Mouse (Mus musculus): ENCODE results near the gene Crhr1.
A peak's percentile ranks its signal among the peaks of the same experiment; 100 is the strongest.

Gene Crhr1

DNA sequence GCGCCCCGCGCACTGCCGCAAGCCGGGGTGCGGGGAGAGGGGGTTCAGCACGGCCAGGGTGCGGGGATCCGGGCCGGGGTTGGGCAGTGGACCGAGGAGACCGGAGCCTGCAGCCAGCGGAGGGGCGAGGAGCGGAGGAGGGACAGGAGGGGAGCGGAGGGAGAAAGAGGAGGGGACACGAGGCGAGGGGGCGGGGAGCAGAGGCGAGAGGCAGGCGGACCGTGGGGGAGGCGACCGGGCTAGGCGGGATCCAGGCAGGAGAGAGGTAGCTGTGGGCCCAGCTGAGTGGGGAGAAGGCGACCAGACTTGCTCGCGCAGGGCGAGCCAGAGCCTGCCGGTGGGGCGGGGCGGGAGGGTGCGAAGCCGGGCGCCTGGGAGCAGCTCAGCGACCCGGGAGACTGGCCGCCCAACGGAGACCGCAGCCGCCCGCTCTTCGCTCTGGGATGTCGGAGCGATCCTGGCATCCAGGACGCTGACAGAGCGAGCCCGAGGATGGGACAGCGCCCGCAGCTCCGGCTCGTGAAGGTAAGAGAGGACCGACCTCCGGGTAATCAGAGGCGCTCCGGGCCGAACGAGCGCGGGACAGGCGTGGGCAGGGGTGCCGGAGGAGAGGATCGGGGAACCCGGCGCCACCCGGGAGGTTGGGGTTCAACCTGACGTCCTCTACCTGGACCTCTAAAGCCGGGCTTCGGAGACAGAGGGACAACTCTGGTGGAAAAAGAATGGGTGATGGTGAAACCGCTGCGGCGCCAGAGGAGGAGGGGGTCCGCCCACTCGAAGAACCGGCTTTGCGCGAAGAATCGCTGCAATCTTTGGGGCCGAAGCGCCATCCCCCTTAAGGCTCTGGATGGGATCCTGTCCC lies at the start of gene Crhr1:
Gene Crhr1, plus strand, starts transcription at position 276 of the 862 bp plus-strand sequence.
- peak; percentile 70 for DNase-seq (ENCODE audit: low spot score)

DNA sequence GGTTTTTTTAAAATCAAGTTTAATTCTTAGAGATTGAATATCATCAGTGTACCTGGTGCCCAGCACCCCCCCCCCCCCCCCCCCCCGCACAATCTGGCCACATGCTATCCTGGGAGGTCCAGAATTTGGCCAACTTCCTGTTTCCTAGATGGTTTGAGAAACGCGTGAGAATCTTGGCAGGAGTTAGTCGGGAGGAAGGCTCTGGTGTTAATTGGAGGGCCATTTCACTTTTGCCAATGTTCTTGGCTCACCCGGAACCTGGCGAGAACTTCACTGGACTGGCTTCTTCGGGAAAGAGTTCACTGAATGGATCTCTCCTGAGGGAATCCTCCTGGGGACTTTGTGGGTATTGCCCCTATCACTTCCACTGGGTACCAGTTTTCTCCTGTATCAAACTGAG lies 49.4 kb upstream of the Crhr1 start:
- no peak for DNase-seq (ENCODE audit: low spot score)

- DNase-seq (ENCODE audit: low spot score), result no peak
Measured at GRCm38 (mm10) chr11:104083716-104084115, 48.9 kb upstream of the Crhr1 start.

DNA sequence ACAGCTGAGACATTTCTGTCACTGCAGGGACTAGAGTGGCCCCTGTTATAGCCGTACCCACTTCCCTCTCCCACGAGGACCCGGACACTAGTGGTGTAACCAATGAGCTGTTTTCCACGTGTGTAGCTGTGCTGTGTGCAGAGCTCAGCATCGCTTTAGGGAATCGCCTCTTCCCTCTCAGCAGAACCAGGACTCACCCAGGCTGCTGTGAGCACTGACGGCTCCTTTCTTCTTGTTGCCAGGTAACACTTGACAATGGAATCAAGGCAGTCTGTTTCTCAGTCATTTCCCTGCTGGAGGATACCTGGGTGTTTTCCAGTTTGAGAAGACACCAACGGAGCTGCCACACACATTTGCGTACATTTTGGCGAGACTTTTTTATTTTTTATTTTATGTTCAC lies 44.1 kb upstream of the Crhr1 start:
- DNase-seq (ENCODE audit: low spot score), result no peak

DNA sequence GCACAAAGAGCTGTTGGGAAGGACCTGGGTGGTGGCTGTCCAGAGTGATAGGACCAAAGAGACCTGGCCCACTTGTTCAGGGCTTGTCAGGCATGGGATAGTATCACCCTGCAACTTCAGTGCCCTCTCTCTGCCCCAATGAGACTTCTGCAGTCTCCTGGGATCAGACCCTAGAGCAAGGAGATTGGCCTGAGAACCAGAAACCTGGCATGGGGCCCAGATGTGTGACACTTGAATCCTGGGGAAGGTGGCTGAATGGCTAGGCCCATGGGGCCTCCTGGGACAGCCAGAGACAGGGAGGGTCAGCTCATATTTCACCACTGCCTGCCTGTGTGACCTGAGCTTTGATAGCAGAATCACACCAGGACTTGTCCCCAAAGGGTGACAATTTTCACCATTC lies 41.9 kb upstream of the Crhr1 start:
- no peak for DNase-seq (ENCODE audit: low spot score)

DNA sequence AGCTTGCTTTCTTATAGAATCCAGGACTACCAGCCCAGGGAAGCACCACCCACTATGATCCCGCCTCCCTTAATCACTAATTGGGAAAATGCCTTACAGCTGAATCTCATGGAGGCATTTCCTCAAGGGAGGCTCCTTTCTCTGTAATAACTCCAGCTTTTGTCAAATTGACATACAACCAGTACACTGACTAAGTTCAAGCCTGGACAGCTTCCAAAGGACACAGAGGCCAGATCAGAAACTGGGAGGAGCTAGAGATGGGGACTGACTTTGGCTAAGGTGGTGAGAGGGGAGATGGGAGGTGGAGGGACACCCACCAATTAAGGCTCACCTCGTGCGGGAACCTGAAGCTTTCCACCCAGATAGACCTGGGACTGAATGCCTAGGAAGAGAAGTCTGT lies 37.5 kb upstream of the Crhr1 start:
- no peak for DNase-seq (ENCODE audit: low spot score)

DNA sequence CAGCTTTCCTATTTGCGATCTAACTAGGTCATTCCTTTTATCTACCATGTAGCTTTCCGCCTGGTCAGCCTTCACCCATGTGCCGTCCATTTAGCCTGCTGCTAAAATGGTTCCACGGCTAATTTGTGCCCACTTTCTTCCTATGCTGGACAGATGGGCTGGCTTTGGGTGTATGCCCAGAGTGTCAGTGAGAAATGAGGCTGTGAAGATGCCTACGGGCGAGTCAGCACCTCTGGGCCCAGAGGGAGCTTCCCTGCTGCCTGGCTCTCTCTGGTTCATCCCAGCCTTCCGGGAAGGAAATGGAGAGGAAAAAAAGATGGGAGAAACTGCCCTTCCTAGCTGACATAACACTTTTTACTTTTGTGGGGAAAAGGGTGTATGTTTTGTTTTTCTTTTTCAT lies 36.1 kb upstream of the Crhr1 start:
- DNase-seq (ENCODE audit: low spot score), result no peak

DNA sequence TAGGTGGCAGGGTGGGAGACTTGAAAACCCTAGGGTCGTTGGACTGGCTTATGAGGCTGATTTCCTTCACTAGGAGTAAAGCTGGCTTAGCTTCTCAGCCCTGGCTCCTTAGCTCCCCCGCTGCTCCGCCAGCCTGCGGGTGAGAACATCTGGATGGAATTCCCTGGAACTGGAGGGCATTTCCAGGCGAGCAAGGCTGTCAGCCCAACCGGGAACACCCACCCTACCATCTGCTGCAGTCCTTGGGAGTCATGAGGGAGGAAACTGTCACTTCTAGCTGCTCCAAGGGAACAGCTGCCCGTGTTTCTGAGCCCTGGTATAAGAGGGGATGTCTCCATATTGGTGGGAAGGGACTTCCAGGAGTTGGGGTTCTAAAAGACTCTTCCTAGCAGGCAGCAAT lies 33.1 kb upstream of the Crhr1 start:
- peak; percentile 10 for DNase-seq (ENCODE audit: low spot score)

GRCm38 (mm10) chr11:104102641-104103040 lies 30.0 kb upstream of the Crhr1 start:
- DNase-seq (ENCODE audit: low spot score), result peak; percentile 25

DNA sequence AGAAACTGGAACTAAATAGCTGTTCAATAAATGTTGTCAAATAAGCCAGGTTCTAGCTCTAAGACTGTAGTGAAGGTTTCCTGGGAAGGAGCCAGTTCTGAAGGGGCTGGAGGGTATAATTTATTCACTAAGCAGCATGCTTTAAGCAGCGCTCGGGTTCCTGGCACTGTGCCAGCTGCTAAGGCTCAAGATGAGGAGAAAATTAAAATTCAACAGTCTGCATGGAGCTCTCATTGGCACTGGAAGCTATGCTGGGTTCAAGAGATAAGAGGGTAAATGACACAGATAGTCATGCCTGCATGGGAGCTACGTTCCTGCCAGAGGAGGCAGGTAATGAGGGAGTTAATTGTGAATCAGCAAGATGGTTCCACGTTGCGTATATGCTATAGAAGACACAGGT lies 26.3 kb upstream of the Crhr1 start:
- DNase-seq (ENCODE audit: low spot score), result no peak

DNA sequence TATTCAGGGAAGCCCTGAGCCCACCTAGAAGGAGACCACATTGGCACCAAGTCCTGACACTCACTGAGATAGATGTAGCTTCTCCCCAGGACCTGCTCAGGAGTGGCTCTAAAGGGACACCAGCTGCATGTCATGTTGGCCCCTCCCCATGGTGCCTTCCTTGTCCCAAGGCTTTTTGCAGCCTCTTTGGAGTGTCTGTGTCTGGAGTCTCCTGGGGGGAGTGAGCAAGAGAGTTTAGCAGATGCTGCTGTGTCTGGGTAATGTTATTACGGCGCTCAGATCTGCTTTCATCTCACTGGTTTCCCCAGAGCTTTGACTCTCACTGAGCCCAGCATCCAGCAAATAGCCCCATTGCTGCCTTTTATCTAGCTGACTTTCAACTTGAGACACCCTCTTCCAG lies 25.7 kb upstream of the Crhr1 start:
- no peak for DNase-seq (ENCODE audit: low spot score)

GRCm38 (mm10) chr11:104110366-104110765 lies 22.3 kb upstream of the Crhr1 start:
- no peak for DNase-seq (ENCODE audit: low spot score)

GRCm38 (mm10) chr11:104111851-104112250 lies 20.8 kb upstream of the Crhr1 start:
- no peak for DNase-seq (ENCODE audit: low spot score)

- DNase-seq (ENCODE audit: low spot score), result no peak
Measured at GRCm38 (mm10) chr11:104113699-104114098, 19.0 kb upstream of the Crhr1 start.

DNA sequence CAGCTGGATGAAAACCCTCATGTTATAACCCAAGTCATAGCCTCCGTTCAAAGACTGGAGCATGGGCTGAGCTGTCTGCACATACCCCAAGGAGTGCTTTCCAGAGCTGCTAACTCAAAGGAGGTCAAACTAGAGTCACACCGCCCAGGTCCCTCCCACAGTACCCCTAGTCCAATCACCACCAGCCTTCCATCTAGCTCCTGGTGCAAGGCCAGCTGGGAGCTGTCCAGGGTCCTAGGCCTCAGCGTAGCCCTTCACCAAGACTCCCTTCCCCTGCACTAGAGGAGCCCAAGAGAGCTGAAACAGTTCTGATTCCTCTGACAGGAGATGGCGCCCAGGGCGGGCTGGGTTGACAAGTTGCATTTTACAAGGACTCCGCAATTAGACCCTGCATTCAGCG lies 18.0 kb upstream of the Crhr1 start:
- DNase-seq (ENCODE audit: low spot score), result peak; percentile 93

DNA sequence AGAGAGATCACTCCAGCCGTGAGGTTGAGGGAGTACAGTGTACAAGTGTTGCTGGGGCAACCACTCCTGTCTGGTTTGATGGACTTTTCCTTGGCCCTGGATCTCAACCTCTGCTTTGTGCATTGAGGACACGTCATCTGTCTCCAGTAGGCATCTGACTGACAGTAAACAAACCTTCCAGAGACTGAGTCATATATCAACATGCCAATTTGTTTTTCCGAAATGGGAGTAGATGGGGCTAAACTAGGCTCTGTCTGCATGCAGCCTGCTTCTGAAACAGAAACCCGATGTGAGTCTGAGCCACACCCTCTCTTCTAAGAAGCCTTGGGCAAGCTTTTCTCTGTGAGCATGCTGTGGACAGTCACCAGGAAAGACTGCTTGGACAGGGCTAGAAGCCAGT lies 14.3 kb upstream of the Crhr1 start:
- DNase-seq (ENCODE audit: low spot score), result no peak

DNA sequence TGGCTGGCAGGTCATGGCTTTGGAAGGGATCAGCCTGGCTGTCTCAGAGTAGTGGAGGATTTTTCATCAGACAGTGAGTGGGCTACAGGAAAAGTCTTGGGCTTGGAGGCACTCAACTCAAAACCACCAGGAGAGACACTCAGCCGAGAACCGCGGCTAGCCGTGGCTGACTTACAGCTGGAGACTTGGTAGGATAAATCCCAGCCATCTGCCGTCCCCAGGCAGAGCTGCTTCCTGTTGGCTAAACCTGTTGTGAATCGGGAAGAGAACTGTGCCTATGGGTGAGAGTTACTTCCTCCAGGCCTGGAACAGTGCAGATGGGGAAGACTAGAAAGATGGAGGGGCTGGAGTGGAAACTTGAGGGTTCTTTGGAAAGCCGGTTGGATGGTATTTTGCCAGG lies 9.7 kb upstream of the Crhr1 start:
- no peak for DNase-seq (ENCODE audit: low spot score)

- no peak for DNase-seq (ENCODE audit: low spot score)
Measured at GRCm38 (mm10) chr11:104123479-104123878, 9.2 kb upstream of the Crhr1 start.

DNA sequence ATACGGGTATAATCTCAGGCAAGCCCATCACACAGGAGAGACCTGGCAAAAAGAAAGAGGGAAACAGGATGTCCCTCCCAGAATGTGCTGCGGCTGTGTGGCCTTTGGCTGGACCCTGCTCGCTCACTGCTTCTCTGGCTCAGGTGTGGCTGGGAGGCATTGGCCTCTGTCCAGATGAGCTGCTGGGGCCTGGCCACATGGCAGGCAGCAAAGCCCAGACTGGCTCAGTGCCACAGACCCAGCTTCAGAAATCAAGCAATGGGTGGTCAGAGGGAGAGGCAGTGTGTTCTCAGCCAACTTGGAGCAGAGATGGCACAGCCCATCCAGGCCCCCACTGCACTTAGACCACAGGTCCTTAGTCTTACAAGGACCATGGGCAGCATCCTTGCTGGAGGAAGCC lies 8.1 kb upstream of the Crhr1 start:
- no peak for DNase-seq (ENCODE audit: low spot score)

- no peak for DNase-seq (ENCODE audit: low spot score)
Measured at GRCm38 (mm10) chr11:104129466-104129865, 3.2 kb upstream of the Crhr1 start.

DNA sequence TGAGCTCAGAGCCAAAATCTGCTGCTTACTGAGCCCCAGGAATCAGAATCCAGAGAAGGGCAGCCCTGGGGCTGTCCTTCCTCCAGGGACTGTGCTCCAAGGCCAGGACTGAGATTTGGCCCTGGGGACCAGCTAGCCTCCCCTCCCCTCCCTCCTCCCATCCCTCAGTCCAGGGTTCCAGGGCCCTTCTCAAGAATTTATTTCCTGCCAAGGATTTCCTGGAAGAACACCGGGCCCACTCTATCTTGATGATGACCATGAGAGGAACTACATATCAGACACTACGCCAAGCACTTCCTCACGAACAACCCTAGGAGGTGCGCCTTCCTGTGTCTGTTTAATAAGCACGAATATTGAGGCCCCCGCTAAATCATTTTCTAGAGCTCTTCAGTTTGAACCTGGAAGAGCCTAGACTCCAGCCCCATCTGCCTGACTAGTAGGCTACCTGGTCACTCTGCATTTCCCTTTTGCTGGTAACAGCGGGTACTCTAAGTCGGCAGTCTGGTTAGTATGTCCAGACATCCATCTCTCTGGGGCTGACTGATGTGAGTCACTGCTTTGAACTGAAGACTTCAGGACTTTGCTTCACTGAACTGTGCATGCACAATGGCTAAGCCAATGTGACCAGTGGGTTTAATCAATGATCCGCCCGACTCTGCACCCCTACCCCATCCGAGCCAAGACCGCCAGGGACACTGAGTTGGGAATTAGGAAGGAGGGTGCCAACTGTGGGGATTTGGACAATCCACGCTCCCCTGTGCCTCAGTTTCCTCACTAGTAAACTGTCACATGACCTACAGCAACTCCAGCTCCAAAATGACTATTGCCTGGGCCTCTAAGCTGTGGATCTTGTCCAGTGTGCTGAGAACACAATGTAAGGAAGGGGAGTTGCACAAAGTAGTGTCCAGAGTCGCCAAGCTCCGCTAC lies 1.7 kb upstream of the Crhr1 start:
- DNase-seq (ENCODE audit: low spot score), result no peak

- DNase-seq (ENCODE audit: low spot score), result peak; percentile 81
Measured at GRCm38 (mm10) chr11:104131756-104132155, 899 bp upstream of the Crhr1 start.

GRCm38 (mm10) chr11:104133442-104133983 lies 858 bp downstream of the Crhr1 start:
- DNase-seq (ENCODE audit: low spot score), result peak; percentile 27
